Mouse (Mus musculus) adrenal gland, postnatal 36 days (tissue): ENCODE results near the gene Nes. TPM values are rescaled to one million over a fixed set of nuclear protein-coding genes. Genes with fewer than 3 reads are reported as not detected.
A peak's percentile ranks its signal among the peaks of the same experiment; 100 is the strongest.

Experiments
- DNase-seq, 2 experiments: peaks; one replicate each; pipeline ENCODE4 v3.0.0; 2021; ENCODE audit warnings: mixed read lengths in 1 of 2
- long read RNA-seq, 2 experiments: library from polyadenylated mRNA; stranded (forward); transcript quantifications; one replicate each; pipeline ENCODE4 v2.0.0; 2021; ENCODE audit warnings: borderline sequencing depth in 2 of 2
- total RNA-seq, 2 experiments: library from RNA; stranded (reverse); gene quantifications; 2 replicates each; pipeline ENCODE4 v1.2.3; 2021

The Nes gene
- total RNA-seq, result 10 to 100 TPM in 1 of 2 experiments, 1 to 10 TPM in 1; 8.8 to 13.3 TPM
- long read RNA-seq, experiment 1, full-length matches to known transcripts, result 1 of 5 reads
- long read RNA-seq, experiment 1, partial matches to known transcripts, result 0 of 5 reads
- long read RNA-seq, experiment 1, other reads (novel, unspliced or antisense), result 4 of 5 reads
- long read RNA-seq, experiment 2, partial matches to known transcripts, result 0 of 4 reads
- long read RNA-seq, experiment 2, other reads (novel, unspliced or antisense), result 4 of 4 reads

DNA sequence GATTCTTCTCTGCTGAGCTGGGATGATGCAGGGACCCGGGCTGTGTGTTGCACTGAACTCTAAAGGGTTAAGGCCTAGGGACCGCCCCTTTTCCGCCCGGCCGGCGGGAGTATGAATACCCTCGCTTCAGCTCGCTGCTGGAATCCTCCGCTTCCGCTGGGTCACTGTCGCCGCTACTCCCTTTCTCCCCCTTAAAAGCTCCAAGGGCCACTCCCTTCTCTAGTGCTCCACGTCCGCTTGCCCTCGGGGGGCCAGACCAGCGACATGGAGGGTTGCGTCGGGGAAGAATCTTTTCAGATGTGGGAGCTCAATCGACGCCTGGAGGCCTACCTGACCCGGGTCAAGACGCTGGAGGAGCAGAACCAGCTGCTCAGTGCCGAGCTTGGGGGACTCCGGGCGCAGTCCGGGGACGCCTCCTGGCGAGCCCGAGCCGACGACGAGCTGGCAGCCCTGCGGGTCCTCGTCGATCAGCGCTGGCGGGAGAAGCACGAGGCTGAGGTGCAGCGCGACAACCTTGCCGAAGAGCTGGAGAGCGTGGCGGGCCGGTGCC is at the start of gene Nes:
Nes (plus strand) TSS at position 140 of the 550 bp plus-strand sequence.
- DNase-seq, result peak; percentile 55 to 70

DNA sequence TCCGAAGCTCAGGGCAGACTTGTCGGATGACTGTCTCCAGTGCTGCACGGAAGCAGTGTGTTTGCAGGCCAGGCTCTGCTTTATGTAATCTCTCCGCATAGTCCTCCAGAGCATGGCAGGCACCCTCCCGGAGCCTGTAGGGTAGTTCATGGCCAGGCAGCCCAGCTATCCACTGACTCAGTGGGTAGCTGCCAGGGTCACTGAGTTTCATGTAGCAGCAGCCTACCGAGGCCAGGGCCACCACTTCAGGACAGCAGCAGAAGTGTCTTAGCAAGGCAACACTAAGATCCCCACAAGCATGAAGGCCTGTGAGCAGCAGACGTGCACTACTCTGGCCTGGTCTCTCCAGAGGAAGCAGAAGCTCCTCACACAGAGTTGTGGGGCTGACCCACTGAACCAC is 45.9 kb upstream of the Nes start:
- peak; percentile 54 to 65 for DNase-seq

DNA sequence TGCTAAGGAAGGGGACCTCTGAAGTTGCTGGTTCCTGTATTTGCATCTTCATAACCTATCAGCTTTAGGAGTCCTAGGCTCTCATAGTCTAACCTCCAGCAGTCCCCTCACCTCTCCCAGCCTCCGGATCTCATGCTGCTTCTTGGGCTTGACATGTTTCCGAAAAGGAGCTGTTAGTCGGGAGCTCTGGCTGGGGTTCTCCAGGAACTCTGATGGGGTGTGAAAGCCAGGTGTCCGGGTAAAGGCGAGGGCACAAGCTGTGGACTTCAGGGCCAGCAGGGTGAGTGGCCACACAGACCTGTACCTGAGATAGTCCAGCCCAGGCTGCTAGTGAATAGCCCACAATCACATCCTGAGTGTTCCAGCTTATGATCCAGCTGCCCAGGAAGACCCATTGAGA is 43.4 kb upstream of the Nes start:
- DNase-seq, result no peak

DNA sequence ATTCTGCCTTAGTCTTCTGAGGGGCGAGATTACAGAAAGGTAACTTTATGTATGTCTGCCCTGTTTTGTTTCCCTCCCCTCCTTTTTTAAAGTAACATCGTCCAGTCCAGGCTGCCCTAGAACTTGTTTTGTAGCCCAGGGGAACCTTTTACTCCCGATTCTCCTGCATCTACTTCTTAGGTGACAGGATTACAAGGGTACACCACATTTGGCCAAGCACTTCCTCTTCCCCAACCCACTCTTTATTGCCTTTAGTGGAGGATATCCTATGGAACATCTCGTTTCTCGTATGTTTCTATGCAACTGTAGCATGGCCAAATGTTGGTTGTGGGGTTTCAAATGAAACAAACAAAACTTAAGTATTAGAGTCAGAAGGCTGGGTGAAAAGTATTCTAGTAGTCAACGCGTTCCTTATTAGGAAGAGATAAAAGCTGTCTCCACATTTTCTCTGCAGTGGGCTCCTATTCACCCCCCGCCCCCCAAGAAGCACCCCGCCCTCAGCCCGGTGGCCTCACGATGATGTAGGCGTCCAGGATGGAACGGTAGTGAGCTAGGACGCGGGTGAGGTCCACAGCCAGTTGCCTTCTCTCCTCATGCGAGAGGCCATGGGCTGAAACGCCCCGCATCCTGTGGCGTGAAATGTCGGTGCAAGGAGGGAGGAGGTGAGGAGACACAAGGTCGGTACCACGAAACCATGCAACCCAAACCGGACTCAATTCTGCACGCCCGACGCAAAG is 41.4 kb upstream of the Nes start:
- DNase-seq, result no peak

DNA sequence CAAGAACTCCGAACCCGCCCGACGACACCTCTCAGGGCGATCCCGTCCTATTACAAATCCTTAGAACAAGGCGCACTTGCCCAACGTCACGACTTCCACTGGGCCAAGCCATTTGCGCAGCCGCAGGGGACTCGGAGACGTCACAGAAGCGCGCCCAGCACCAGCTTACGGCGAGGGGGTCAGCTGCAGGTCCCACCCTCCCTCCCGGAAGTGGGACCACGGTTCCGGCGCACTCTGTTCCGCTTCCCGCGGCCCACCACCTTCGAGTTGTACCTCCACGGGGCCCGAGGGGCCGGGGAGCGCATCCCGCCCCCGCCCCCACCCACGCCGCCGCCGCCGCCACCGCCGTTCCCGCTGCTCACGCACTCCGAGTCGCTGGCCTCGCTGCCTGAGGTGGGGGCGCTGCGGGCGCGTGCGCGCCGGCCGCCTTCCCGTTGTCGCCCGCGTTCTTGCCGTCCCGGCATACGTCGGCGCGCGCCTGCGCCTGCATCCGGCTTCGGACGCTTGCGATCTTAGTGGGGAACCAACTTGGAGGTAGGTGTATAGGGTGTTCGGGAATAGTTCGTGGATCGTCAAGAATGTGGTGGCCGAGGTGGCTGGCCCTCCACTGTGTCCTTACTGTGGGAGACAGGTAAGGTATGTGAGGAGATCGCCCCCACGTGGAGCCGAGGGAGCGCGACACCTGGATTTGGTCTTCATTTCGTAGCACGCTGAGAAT is 40.6 kb upstream of the Nes start, which contains the start of the genes Isg20l2 and Rrnad1:
Isg20l2 (plus strand) TSS at position 237 of the 718 bp plus-strand sequence.
Rrnad1 (minus strand) TSS at position 640 of the 718 bp plus-strand sequence.
- DNase-seq, result peak; percentile 97 to 99

DNA sequence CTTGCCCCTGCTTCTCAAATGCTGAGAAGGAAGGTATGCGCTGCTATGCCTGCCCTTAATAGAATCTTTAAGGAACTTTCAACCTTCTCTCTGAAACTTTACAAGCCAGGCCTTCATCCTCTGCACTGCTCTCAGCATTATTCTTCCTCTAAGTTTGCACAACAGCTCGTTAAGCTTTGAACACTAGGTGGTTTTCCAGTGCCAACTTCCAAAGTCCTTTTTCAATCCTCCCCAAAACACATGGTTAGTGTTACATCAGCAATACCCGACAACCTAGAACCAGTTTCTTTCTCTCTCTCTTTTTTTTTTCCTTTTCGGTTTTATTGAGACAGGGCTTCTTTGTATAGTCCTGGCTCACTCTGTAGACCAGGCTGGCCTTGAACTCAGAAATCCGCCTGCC is 36.9 kb upstream of the Nes start:
- no peak for DNase-seq

DNA sequence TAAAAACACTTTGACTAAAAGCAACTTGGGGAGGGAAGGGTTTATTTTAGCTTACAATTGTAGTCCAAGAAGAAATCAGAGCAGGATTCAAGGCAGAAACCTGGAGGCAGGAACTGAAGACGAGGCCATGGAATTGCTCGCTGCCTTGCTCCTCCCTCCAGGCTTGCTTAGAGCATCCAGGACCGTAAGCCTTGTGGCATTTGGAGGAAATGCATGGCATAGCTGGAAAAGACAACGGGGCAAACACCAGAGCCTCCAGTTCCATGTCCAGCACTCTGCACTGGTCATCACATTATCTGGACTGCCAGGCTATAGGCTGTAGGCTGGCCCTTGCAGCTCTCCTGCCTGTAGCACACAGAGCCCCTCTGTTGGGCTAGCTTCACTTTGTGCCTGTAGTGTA is 36.4 kb upstream of the Nes start:
- no peak for DNase-seq

DNA sequence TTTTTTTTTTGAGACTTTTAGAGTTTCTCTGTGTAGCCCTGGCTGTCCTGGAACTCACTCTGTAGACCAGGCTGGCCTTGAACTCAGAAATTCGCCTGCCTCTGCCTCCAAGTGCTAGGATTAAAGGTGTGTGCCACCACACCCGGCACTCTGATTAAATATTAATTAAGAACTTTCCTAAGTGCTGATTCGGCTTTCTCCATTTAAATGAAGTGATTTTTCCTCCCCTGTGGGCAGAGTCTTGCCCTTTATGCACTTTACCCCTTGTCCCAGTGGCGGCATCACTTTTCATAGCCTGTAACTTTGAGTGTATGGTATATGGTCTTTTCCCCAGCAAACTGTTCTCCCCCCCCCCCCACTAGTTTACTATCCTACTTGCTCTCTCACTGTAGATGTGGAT is 35.7 kb upstream of the Nes start:
- no peak for DNase-seq

DNA sequence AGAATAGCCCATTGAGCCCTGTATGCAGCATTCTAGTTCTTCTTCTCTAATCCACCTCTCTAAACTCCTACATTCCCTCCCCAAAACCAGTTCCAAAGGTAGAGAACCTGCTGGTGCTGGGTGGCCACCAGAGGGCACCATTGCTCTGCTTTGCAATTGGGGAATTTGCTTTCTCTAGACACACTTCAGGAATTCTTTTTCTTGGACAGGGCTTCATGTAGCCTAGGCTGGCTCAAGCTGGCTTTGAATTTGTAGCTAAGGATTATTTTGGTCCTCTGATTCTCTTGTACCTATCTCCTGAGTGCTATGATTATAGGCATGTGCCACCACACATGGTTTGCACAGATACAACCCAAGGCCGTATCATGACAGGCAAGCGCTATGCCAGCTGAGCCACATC is 35.1 kb upstream of the Nes start:
- peak; percentile 84 to 90 for DNase-seq

DNA sequence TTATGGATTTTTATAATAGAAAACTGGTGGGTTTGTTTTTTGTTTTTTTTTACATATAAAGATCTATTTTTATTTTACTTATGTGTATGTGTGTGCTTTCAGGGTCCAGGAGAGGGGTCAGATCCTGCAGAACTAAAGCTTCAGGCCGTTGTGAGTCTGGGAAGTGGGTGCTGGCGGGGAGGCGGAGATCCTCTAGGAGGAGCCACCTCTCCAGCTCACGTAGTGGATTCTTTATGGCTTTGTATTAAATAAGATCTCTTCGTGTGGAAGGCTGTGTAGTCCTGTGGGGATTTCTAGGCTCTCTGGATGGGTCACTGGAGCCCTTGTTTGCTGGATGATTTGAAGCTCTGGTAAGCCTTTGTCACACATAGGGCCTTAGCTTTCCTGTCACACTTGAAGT is 30.3 kb upstream of the Nes start:
- no peak for DNase-seq

DNA sequence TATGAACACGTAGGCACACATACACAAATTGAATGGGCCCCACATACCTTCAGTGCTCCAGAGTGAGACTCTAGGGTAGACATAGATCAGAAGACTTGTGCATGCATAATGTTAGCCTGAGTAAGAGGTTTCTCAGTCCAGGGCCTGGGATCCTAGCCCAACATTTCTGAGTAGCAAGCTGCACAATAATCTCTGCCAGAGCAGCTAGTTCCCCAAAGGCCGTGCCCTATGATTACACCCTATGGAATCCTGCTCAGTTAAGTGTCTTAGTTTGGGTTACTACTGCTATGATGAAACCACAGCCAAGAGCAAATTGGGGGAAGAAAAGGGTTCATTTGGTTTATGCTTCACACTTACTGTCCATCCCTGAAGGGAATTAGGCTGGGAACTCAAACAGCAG is 28.4 kb upstream of the Nes start:
- DNase-seq, result no peak

DNA sequence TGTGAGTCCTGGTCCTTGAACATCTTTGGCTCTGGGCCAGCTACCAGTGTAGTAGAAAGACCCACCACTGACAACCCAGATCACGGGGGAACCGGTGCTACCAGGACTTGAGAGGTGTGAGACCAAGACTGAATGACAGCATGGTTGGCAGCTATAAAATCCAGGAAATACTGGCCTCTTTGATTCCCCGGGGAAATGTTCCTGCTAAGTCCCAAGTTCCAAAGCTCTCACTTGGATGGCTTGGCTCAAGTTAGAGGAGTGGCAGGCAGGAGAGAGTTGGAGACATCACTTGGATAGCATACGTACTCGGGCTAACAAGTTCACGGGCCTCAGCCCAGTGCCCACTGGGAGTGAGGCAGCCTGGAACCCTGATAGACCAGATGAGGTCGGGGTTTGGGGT is 27.3 kb upstream of the Nes start:
- no peak for DNase-seq

DNA sequence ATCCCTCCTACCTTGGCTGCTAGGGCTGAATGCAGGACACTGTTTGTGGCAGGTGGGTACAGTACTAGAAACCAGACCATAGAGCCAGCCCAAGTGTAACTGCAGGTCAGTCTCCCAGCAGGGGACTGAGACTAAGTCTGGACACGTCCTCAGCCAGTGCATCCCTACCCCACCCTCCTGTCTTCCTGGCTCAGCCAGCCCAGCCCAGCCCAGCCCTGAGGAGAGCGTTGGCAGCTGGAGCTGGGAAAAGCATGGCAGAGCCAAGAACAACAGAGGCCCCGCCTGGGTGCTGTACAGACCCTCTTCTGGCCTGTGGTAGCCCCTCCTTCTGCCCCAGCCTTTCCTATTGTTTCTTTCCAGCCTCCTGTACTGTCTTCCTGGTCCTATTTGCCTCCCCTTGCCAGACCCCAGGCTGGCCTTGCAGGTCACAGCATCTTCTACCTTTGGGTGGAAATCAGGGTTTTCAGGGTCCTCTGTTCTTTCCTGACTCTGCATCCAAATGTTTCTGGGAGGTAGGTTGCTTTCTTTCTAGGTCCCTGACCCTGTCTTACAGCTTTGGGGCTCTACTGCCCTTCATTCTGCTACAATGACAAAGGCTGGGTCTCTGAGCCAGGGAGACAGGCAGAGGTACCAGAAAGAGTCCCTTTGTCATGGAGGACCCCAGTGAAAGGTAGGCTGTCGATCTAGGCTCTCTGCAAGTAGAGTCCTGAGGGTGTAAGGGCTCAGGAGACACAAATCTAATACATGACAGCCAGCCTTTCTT is 25.9 kb upstream of the Nes start:
- DNase-seq, result no peak

DNA sequence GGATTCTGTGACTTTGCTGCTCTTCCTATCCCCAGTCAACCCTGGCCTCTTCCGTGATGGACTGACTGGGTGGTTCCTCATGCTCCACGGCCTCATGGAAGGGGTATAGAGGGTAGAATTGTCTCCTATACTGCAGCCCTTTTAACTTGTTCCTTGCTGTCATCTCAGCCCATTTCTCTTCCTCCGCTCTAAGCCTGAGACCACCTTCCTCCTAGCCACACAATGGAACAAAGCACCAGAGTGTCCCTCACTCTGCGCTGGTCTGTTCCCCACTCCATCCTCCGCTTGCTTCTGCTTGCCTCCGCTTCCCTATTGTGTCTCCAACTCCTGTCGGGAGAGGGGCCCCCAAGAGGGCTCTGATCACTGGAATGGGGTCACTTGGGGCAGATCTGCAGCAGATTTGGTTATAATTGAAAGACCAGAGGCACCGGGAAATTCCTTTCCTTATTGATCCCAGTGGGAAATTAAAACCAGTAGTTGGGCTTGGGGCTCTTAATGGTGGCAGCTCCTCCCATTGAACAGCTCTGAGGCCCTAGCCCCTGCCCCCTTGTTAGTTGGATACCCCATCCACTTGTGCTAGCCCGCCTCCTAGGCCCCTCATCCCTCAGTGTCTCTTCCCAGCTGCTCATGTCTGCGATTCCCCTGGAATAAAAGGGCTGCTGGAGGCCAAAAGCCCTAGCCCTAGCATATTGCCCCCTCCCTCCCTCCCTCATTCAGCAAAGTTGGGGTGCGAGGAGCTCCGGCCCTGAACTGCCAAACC is 24.9 kb upstream of the Nes start:
- DNase-seq, result no peak

DNA sequence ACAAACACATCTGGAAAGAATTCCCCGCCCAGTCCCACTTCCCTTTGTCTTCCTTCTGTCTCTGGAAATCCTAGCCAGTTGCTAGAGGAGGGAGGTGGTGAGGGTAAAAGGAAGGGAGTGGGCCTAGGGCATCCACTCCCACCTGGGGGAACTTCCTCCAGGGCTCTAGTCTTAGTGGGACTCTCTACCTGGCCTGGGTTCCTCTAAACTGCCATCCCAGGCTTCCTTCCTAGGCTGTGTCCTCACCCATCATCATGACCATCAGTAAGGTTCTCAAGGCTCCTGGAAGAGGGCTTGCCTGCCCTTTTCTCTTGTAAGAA is 24.4 kb upstream of the Nes start:
- no peak for DNase-seq

DNA sequence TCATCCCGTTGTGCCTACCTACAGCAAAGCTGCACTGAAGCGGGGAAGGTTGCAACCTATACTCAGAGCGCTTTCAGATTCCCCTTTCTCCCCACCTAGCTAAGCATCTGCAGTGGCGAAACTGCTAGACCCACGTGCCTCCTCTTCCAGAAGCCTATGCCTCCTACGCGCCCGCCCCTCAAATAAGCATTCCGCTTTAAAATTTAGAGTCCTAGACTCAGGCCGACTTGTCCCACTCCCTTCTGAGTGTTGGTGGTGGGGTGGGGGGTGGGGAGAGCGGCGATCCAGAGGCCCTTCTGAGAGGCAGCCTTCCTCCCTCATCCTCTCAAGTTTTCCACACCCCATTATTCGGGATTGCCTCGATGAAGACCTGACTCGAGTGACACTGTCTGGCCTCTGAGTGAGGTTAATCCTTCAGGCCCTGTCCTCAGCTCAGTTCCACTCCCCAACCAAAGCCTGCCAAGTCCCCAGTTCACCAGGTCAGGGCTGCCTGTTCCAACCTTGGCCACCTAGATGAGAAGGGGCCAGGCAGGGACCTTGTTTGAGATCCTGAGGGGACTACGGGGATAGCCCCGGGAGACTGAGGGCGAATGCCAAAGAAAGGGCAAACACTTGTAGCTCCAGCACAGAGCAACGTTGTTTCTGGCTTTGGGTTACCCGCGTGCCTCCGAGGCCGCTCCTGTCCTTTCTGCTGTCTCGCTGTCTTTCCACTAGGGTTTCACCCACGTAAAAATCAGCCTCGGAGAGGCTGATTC is 23.6 kb upstream of the Nes start:
- DNase-seq, result no peak

DNA sequence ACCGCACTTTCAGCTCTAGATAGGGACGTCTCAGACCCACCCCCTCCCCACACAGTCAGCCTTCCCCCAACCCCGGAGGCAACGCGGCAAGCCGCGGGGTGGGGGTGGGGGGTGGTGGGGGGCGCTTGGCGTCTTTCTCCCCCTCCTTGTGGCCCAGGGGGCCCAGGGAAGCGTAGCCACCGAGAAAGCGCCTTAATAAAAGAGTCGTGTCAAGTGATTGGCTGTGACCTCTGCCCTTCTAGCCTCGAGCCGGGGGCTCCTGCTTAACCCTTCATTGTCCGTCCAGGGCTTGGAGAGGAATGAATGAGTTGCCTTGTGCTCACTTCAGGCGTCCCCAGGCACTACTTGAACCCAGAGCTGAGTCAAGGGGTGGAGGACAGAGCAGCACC is 23.1 kb upstream of the Nes start:
- DNase-seq, result no peak

DNA sequence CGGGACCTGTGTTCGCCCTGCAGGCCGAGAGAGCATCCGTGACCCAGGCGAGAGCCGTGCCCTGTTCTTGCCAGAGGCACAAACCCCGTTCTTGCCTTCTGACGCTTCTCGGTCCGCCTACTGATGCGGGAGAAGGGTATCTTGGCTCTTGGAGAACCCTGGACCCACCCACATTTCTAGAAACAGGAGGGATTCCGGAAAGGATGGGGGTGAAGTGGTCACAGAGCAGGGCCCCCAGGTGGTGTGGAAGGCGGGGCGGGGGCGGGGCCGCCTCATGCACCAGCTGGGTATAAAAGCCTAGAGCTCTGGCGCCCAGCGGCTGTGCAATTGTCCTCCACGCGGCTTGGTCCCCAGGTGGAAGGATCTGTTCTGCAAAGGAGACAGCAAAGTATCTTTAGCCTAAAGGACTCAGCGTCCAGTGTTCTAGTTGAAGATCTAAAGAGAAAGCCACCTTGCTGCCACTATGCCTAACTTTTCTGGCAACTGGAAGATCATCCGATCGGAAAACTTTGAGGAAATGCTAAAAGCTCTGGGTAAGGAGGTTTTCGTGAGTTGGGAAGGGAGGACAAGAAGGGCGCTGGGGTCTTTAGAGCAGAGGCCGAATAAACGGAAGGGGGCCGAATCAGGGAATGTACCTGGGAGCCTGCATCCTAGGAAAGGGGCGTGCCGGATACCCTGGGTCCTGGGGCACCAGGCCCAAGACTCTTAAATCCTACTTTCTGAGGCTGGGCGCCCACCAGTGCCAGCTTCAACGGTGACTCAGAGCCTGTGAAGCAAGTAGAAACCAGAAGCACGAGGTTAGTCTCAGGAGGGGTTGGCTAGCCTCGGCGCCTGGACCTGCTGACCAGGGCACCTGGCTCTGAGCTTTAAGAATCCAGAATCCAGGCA is 22.3 kb upstream of the Nes start, which contains the start of gene Crabp2:
Crabp2 (plus strand) TSS at position 289 of the 888 bp plus-strand sequence.
- DNase-seq, result no peak

DNA sequence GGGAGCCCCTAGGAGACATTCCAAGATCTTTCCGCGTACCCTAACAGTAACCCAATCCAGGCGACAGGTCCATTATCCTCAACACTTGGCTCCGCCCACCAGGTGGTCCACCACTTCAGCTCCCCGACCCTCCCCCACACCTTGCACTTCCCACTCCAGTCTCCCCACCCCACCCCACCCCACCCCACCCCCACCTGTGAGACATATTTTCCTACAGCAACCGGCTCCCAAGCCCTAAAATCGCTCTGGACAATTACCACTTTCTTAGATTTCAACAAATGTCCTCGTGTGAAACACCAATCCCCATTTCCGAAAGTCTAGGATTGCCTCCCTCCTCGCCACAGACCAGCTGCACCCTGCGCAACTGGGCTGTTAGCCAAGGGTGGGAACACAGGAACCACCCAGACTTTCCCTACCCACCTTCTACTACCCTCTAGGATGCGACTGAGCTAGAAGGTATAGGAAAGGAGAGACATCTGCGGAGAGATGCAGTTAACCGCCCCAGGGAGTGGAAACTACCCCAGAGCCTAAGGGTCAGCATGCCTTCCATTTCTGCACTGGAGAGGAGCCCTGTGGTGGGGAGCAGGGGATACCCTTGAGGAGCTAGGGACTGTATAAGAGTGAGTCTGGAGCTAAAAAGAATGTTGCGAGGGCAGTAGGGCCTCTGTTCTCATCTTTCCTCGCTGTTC is 21.5 kb upstream of the Nes start:
- DNase-seq, result no peak
